Mouse (Mus musculus) lung, embryonic 15.5 days (tissue): Measurements from ENCODE around the gene Wdr11. TPM values are rescaled to one million over a fixed set of nuclear protein-coding genes. Genes with fewer than 3 reads are reported as not detected.

ENCODE experiments used
- ATAC-seq: fragments of 200-750 bp; cut with Nextera tagmentation; 2 replicates; pipeline ENCODE4 v1.8.0; 2017; ENCODE audit warnings: moderate number of reproducible peaks, borderline replicate concordance; ENCODE audit not compliant: low FRiP score, low TSS enrichment; ENCODE audit errors: extremely low read depth
- H3K27ac ChIP-seq: fragments of 300-500 bp; sonication (generic); 2 replicates; pipeline ENCODE4 v1.5.1; 2015; ENCODE audit warnings: moderate library complexity, mild to moderate bottlenecking, inconsistent platforms
- H3K27me3 ChIP-seq: fragments of 300-500 bp; sonication (generic); 2 replicates; pipeline ENCODE4 v1.6.1; 2015; ENCODE audit warnings: inconsistent platforms
- H3K36me3 ChIP-seq: fragments of 300-500 bp; sonication (generic); 2 replicates; pipeline ENCODE4 v1.6.1; 2015; ENCODE audit warnings: inconsistent platforms
- H3K4me1 ChIP-seq: fragments of 300-500 bp; sonication (generic); 2 replicates; pipeline ENCODE4 v1.6.1; 2015; ENCODE audit warnings: inconsistent platforms
- H3K4me2 ChIP-seq: fragments of 300-500 bp; sonication (generic); 2 replicates; pipeline ENCODE4 v1.6.1; 2015; ENCODE audit warnings: inconsistent platforms, mild to moderate bottlenecking, moderate library complexity
- H3K4me3 ChIP-seq: fragments of 300-500 bp; sonication (generic); 2 replicates; pipeline ENCODE4 v1.5.1; 2015; ENCODE audit warnings: mild to moderate bottlenecking, inconsistent platforms
- H3K9ac ChIP-seq: fragments of 300-500 bp; sonication (generic); 2 replicates; pipeline ENCODE4 v1.6.1; 2015; ENCODE audit warnings: inconsistent platforms
- H3K9me3 ChIP-seq: fragments of 300-500 bp; sonication (generic); 2 replicates; pipeline ENCODE4 v1.6.1; 2016; ENCODE audit warnings: inconsistent platforms
- WGBS: fragments of 180-500 bp; shearing (Covaris S2); methylation state at CpG from one replicate; pipeline ENCODE4 v1.1.7; 2015; 5-methylcytosine and 5-hydroxymethylcytosine counted together
- polyA plus RNA-seq: library from polyadenylated mRNA; unstranded; fragments of >200 nt; fragmentation: Nextera tagmentation; extraction: Ambion mirVana; gene quantifications from 2 replicates; pipeline ENCODE4 v1.2.1, GENCODE M21; 2015

Gene Wdr11
- polyA plus RNA-seq = 37.4 and 38.8 TPM in 2 replicates

DNA sequence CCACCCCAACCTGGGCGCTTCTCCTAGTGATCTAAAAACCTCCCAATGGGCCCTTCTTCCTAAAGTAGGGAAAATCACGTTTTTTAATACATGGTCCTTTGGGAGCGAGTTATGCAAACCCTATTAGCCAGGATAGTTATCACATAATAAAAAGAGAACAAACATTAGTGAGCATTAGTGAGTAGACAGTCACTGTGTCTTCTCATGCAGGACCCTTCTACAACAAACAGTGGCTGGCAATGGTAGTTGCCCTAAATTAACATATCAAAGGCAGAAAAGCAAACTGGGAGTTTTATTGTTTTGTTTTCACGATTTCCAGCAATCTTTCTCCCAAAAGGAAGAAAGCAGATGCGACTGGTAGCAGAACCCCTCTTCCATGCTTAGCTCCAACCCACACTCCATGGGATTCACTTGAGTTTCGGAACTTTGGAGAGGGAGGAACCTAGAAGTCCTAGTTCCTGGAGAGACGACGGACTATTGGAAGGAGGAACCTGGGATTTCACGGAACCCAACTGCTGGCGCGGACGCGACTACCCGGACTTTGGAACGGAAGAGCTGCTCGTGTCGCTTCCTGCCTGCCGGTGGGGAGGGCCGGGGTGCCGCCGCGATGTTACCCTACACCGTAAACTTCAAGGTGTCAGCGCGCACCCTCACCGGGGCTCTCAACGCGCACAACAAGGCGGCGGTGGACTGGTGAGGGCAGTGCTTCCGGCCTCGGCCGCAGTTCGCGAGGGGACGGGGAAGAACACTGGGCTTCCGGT, at the start of gene Wdr11:
TSS of gene Wdr11 (plus strand) at position 493 of the 761 bp plus-strand sequence.
- peak within 1 kb of the TSS; percentile 78 for H3K4me3 ChIP-seq
- peak within 1 kb of the TSS; percentile 88 for H3K9ac ChIP-seq
- ATAC-seq = peak; percentile 91; the same call in 1 of the 2 replicates
- H3K4me1 ChIP-seq = 0 out of 2 replicates have a peak, but pooled peaks cover 7% of the 10 kb centered on the region
- H3K36me3 ChIP-seq = 0 out of 2 replicates have a peak, but pooled peaks cover 4% of the 10 kb centered on the region
- WGBS = 5% methylated on average over 37 of the region's 37 CpGs
- H3K27me3 ChIP-seq = no peaks in the 10 kb centered on the region
- H3K9me3 ChIP-seq = no peaks in the 10 kb centered on the region
- H3K4me2 ChIP-seq = peak within 1 kb of the TSS; percentile 59
- H3K27ac ChIP-seq = peak within 1 kb of the TSS; percentile 92

DNA sequence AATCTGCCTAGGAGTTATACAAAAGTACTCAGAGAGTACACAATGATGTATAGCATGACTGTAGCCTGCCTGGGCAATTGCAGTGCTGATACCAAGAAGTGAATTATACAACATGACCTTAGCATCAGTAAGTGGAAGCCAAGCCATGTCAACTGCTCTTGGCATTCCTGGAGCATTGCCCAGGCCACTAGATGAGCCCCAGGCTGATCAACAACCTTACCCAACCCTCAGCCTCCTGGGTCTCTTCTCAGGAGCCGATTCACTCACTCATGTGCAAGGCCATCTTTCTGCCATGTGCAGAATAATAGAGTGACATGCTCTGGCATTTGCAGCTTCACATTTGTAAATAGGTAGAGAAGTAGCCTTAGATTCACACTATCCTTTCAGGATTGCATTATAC, 24.1 kb upstream of the Wdr11 start:
- H3K27me3 ChIP-seq = no peaks in the 10 kb centered on the region
- no peaks in the 10 kb centered on the region for H3K36me3 ChIP-seq
- no peak overlapping the region for H3K9ac ChIP-seq
- H3K4me1 ChIP-seq = no peaks in the 10 kb centered on the region
- H3K9me3 ChIP-seq = no peaks in the 10 kb centered on the region
- no peak overlapping the region for H3K4me2 ChIP-seq
- H3K4me3 ChIP-seq = no peak overlapping the region
- H3K27ac ChIP-seq = no peak overlapping the region
- WGBS = 62% methylated on average over 1 of the region's 1 CpGs
- no peak for ATAC-seq

DNA sequence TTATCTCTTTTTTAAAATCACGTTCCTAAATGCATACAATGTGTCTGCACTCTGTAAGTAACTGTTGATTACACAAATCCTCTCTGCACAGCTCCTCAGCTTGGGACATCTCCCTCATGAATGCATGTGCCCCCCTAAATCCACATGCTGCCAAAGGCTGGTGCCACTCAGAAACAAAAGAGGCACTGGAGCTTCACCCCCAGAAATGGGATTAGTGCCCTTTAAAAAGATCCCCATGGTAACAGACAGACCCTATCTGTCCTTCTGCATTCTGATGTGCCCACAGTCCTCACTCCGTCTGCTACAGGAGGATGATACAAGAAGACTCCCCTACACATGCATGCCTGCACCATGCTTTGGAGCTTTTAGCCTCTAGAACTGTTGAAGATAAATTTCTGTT, 23.3 kb upstream of the Wdr11 start:
- WGBS = 57% methylated on average over 2 of the region's 2 CpGs
- H3K4me3 ChIP-seq = no peak overlapping the region
- H3K27me3 ChIP-seq = no peaks in the 10 kb centered on the region
- no peaks in the 10 kb centered on the region for H3K4me1 ChIP-seq
- H3K36me3 ChIP-seq = no peaks in the 10 kb centered on the region
- no peaks in the 10 kb centered on the region for H3K9me3 ChIP-seq
- no peak overlapping the region for H3K4me2 ChIP-seq
- no peak for ATAC-seq
- no peak overlapping the region for H3K27ac ChIP-seq
- H3K9ac ChIP-seq = no peak overlapping the region

DNA sequence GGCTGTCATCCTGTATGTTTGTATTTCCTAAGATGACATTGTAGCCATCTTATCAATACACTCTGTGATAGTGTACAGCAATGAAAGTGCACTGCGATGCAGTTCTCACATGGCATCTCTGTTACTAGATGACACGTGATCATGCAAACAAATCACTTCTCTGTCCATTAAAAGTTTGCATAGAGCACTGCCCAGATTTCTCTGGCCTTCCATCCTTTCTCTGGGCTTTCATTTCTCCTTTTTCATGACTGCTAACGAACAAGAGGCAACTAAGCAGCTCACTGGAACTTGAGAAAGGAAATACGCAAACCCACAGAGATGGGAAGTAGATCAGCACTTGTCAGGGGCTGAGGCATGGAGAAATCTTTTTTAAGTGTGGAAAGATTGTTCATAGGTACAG, 17.2 kb upstream of the Wdr11 start:
- WGBS = 54% methylated on average over 4 of the region's 4 CpGs
- Histone ChIP-seq H3K4me2 (no peak overlapping the region), H3K4me3 (no peak overlapping the region), H3K27ac (no peak overlapping the region), H3K9me3 (no peaks in the 10 kb centered on the region), H3K9ac (no peak overlapping the region), H3K4me1 (no peaks in the 10 kb centered on the region), H3K27me3 (no peaks in the 10 kb centered on the region), H3K36me3 (no peaks in the 10 kb centered on the region)
- ATAC-seq = no peak

DNA sequence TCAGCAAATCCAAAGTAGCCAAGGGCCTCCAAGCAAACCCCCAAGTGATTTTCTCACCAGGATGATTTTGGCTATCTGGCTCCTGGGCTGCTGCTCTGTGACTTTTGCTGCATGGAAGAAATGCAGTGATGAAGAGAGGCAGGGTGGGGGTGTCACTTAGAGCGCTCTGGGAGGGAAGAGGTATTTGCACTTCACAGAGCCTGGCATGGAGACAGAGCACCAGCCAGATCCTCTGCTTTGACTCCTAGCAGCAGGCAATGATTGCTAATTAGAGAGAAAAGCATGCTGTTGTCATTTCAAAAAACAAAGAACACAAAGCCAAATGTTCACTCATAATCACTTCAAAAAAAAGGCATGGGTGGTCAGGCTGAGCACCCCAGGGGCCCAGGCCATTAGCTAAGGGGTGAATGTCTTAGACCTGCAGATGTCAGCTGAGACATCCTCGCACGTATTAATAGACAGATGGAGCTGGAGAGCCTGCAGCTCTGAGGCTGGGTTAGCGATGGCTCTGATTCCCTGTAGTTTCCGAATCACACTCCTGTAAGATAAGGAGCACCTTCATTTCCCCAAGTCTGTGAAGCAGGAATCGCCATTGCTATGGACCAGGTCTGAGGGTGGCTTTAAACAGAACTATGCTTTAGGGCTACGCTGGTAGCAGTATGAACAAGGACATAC, 16.4 kb upstream of the Wdr11 start:
- no peak for ATAC-seq
- no peaks in the 10 kb centered on the region for H3K9me3 ChIP-seq
- no peak overlapping the region for H3K27ac ChIP-seq
- no peak overlapping the region for H3K4me2 ChIP-seq
- WGBS = 22% methylated on average over 7 of the region's 7 CpGs
- no peak overlapping the region for H3K9ac ChIP-seq
- no peaks in the 10 kb centered on the region for H3K27me3 ChIP-seq
- H3K36me3 ChIP-seq = no peaks in the 10 kb centered on the region
- no peak overlapping the region for H3K4me3 ChIP-seq
- H3K4me1 ChIP-seq = no peaks in the 10 kb centered on the region

DNA sequence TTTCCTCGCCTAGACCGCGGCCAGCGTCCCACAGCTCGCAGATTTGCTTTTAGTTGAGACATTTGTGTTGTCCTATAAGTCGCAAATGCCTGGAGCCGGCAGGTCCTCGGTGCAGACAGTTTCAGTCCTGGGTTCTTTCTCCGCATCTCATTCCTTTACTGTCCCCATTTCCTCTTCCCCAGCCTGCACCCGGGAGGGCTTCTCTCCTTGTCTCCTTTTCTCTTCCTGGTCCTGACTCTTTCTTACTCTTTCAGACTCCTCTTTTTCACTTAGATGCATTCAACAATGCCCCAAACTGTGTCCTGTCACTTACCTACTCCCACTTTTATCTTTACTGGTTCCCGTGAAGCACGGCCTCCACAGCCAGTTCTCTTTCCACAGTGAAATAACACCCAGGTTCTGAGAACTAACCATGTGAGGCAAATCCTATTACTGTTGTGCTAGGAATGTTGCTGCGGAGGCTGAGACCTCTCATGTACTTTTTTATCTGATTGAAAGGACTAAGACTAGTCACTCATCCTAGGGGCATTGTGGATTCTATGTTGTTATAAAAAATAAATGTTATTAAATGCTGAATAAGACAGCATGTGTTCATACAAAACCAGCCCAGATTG, 576 bp downstream of the Wdr11 start:
- no peak for ATAC-seq
- Histone ChIP-seq H3K36me3 (peaks cover 9% of the 10 kb centered on the region; the same call in 1 of the 2 replicates), H3K9me3 (no peaks in the 10 kb centered on the region), H3K4me1 (0 out of 2 replicates have a peak, but pooled peaks cover 7% of the 10 kb centered on the region), H3K4me2 (peak overlapping the region; percentile 59), H3K27me3 (no peaks in the 10 kb centered on the region), H3K27ac (peak overlapping the region; percentile 92), H3K4me3 (peak overlapping the region; percentile 78), H3K9ac (peak overlapping the region; percentile 88)
- WGBS = under 1% methylated on average over 13 of the region's 13 CpGs

DNA sequence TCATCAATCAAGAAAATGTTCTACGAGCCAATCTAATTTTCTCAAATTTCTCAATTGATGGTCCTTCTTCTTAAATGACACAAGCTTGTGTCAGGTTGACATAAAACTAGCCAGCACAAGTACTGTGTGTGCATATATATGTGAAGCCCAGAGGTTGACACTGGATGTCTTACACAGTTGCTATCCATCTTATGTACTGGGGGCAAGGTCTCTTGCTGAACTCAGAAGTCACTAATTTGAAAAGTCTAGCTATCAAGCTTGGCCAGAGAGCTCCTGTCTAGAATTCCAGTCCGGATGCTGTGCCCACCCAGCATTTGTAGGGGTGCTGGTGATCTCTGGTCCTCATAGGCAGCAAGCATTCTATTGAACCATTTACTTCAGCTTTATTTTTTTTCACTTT, 5.5 kb downstream of the Wdr11 start:
- H3K27ac ChIP-seq = no peak overlapping the region
- no peak for ATAC-seq
- peaks cover 39% of the 10 kb centered on the region for H3K36me3 ChIP-seq
- H3K27me3 ChIP-seq = no peaks in the 10 kb centered on the region
- H3K4me3 ChIP-seq = no peak overlapping the region
- H3K9me3 ChIP-seq = no peaks in the 10 kb centered on the region
- 0 out of 2 replicates have a peak, but pooled peaks cover 2% of the 10 kb centered on the region for H3K4me1 ChIP-seq
- 93% methylated on average over 2 of the region's 2 CpGs for WGBS
- H3K9ac ChIP-seq = no peak overlapping the region
- no peak overlapping the region for H3K4me2 ChIP-seq

DNA sequence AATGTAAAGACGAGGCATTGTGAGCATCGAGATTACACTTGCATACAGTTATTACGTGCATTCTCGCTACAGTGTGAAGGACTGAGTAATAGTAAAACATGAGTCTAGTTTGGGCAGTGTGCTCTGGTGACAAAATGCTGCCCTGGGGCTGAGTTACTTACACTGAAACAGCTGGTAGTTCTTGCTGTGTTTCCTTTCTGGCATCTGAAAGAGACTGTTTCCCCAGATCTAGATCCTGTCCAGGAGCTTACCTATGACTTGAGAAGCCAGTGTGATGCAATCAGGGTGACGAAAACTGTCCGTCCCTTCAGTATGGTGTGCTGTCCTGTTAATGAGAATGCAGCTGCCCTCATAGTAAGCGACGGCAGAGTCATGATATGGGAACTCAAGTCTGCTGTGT, 14.6 kb downstream of the Wdr11 start:
- H3K4me3 ChIP-seq = no peak overlapping the region
- no peaks in the 10 kb centered on the region for H3K9me3 ChIP-seq
- no peaks in the 10 kb centered on the region for H3K27me3 ChIP-seq
- H3K4me2 ChIP-seq = no peak overlapping the region
- 95% methylated on average over 8 of the region's 8 CpGs for WGBS
- no peak for ATAC-seq
- peaks cover 82% of the 10 kb centered on the region for H3K36me3 ChIP-seq
- H3K27ac ChIP-seq = no peak overlapping the region
- H3K4me1 ChIP-seq = no peaks in the 10 kb centered on the region
- no peak overlapping the region for H3K9ac ChIP-seq

DNA sequence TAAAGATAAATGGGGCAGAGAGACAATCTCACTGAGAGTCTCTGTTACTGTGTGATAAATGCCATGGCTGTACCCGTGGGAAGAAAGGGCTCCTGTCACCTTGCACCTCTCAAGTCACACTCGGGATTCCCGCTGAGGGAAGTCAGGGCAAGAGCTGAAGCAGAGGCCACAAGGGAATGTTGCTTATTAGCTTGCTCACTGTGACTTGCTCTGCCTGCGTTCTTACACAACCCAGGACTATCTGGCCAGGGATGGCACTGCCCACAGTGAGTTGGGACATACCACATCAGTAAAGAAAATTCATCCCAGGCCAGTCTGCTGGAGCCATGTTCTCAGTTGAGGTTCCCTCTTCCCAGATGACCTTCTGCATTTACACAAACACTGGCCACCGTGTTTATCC, 29.5 kb downstream of the Wdr11 start:
- H3K36me3 ChIP-seq = peaks cover 64% of the 10 kb centered on the region
- no peaks in the 10 kb centered on the region for H3K27me3 ChIP-seq
- H3K4me3 ChIP-seq = no peak overlapping the region
- no peaks in the 10 kb centered on the region for H3K9me3 ChIP-seq
- 87% methylated on average over 5 of the region's 5 CpGs for WGBS
- ATAC-seq = no peak
- H3K4me2 ChIP-seq = no peak overlapping the region
- no peak overlapping the region for H3K27ac ChIP-seq
- H3K4me1 ChIP-seq = no peaks in the 10 kb centered on the region
- H3K9ac ChIP-seq = no peak overlapping the region

DNA sequence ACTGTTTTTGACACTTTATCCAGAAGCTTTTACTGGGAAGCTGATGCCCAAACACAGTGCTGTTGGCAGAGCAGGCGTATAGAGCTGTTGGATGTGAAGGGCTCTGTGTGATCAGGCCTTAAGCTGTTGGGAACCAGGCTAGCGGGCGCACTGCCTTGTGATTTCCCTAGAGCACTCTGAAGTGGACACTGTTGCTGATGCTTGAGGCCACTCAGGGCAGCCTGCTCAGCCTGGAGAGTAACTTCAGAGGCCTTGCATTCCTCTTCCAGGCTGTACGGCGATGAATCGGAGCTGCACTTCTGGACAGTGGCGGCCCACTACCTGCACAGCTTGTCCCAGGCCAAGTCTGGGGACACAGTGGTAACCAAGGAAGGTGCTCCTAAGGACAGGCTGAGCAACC, 38.7 kb downstream of the Wdr11 start:
- WGBS = 73% methylated on average over 7 of the region's 7 CpGs
- Histone ChIP-seq H3K27me3 (no peaks in the 10 kb centered on the region), H3K4me2 (no peak overlapping the region), H3K27ac (no peak overlapping the region), H3K9me3 (no peaks in the 10 kb centered on the region), H3K9ac (no peak overlapping the region), H3K4me3 (no peak overlapping the region), H3K4me1 (no peaks in the 10 kb centered on the region), H3K36me3 (peaks cover 76% of the 10 kb centered on the region)
- ATAC-seq = no peak

DNA sequence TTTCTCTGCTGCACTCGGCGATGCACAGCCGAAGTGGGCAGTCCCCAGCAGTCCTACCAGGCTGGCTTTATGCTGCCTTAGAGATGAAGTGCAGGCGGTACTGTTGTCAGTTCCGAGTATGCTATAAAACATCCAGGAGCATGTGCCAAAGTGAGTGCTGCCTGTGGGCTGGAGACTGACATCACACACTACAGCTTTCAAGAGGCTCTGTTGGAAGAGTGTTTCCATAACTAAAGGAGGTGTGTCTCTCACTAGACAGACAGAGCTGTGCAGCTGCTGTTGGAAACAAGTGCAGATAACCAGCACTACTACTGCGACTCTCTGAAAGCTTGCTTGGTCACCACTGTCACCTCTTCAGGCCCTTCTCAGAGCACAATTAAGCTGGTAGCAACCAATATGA, 39.8 kb downstream of the Wdr11 start:
- Histone ChIP-seq H3K27ac (no peak overlapping the region), H3K4me3 (no peak overlapping the region), H3K27me3 (no peaks in the 10 kb centered on the region), H3K36me3 (peaks cover 72% of the 10 kb centered on the region), H3K4me2 (no peak overlapping the region), H3K9ac (no peak overlapping the region), H3K4me1 (no peaks in the 10 kb centered on the region), H3K9me3 (no peaks in the 10 kb centered on the region)
- WGBS = 72% methylated on average over 6 of the region's 6 CpGs
- no peak for ATAC-seq
